Comparison of ENCODE assay signal across 22 mouse cellular contexts in the genomic region with DNA sequence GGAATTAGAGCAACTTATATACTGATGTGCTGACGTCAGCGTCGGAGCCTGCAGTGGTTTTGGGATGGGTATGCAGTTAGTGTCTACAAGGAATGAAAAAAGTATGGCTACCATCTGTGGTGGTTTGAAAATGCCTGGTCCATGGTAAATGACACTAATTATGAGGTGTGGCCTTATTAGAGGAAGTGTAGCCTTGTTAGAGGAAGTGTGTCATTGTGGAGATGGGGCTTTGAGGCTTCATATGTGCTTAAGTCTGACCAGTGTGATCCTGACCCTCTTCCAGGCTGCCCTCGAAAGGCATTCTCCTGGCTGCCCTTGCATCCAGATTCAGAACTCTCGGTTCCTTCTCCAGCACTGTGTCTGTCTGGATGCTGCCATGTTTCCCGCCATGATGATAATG. TPM values are rescaled to one million over a fixed set of nuclear protein-coding genes. Genes with fewer than 3 reads are reported as not detected.
A peak's percentile ranks its signal among the peaks of the same experiment; 100 is the strongest.
DNase-seq lines count a peak whose midpoint lies in the region; ATAC-seq lines count a peak whose summit lies in the region.
"Had no signal": no experiment of that assay in that cellular context is flagged by ENCODE, and none has a peak within 500 bp of the region (broad histone marks: within the 10 kb centered on the region; RNA-seq: fewer than 3 reads in every experiment).

No protein-coding gene starts in this region.

- no peaks in the 10 kb centered on the region for H3K27me3 ChIP-seq in limb, embryonic 10.5 days (ENCODE audit: low read depth, poor library complexity, severe bottlenecking)
- H3K27me3 ChIP-seq: embryonic facial prominence, embryonic 12.5 days; forebrain, embryonic 13.5 days; forebrain, embryonic 15.5 days had no signal

- 94% methylated on average over 6 of the region's 6 CpGs for WGBS in limb, embryonic 10.5 days

- no peaks in the 10 kb centered on the region for H3K9me3 ChIP-seq in limb, embryonic 10.5 days (replicated peaks)
- H3K9me3 ChIP-seq: embryonic facial prominence, embryonic 10.5 days; embryonic facial prominence, embryonic 12.5 days; forebrain, embryonic 13.5 days; forebrain, embryonic 15.5 days had no signal

- no peaks in the 10 kb centered on the region for H3K36me3 ChIP-seq in limb, embryonic 10.5 days
- H3K36me3 ChIP-seq: embryonic facial prominence, embryonic 10.5 days; embryonic facial prominence, embryonic 12.5 days; forebrain, embryonic 15.5 days had no signal

- no peak overlapping the region for H3K27ac ChIP-seq in limb, embryonic 10.5 days
- H3K27ac ChIP-seq: embryonic facial prominence, embryonic 10.5 days; embryonic facial prominence, embryonic 12.5 days; forebrain, embryonic 13.5 days; forebrain, embryonic 15.5 days had no signal

- H3K4me1 ChIP-seq in limb, embryonic 10.5 days: peaks cover 17% of the 10 kb centered on the region

- ATAC-seq in granulocyte monocyte progenitor cell, adult 5-6 weeks (replicated peaks; ENCODE audit: poor library complexity, severe bottlenecking): peak; percentile 45
- ATAC-seq in monocyte, adult 5-6 weeks (replicated peaks; ENCODE audit: insufficient number of reproducible peaks, low FRiP score, low TSS enrichment, poor library complexity, severe bottlenecking): peak; percentile 75
- ATAC-seq: activated CD4-positive, CD25-positive, alpha-beta regulatory T cell, adult 4 months; forebrain, embryonic 13.5 days; forebrain, embryonic 15.5 days; forebrain, postnatal 0 days; Patski had no signal

- H3K4me3 ChIP-seq in limb, embryonic 10.5 days: no peak overlapping the region
- H3K4me3 ChIP-seq: embryonic facial prominence, embryonic 10.5 days; embryonic facial prominence, embryonic 12.5 days; forebrain, embryonic 13.5 days; forebrain, embryonic 15.5 days had no signal

- DNase-seq in 416B (ENCODE audit: low read depth): peak; percentile 53
- DNase-seq in A20 (ENCODE audit: low read depth, low spot score): peak; percentile 24
- DNase-seq in limb, embryonic 10.5 days (ENCODE audit: low spot score): no peak
- no peak for DNase-seq in adrenal gland, adult 8-10 months
- DNase-seq in layer of hippocampus, adult 11-12 months (ENCODE audit: low spot score): no peak
- DNase-seq in cerebellum, adult 9-11 months: no peak
- DNase-seq: adrenal gland, postnatal 10 days; adrenal gland, postnatal 25 days; cerebellum, adult 11 months; cerebellum, adult 18-20 months; cerebellum, adult 8-10 months; cerebellum, postnatal 10 days; cerebellum, postnatal 25 days; forebrain, postnatal 0 days had no signal

RNA-seq across cellular contexts. Expression of gene Galnt6, which starts 14.1 kb away (rescaled TPM):
- 25.4 and 27.4 TPM in 2 replicates for total RNA-seq in granulocyte monocyte progenitor cell, adult 5-6 weeks (2014; fragmentation: Nextera tagmentation)
- total RNA-seq in granulocyte monocyte progenitor cell, adult 5-6 weeks (2017): 32.5 and 44.6 TPM in 2 replicates
- 43.8 to 60.6 TPM (median 51.3 TPM) in 3 replicates for total RNA-seq in monocyte, adult 5-6 weeks (2017)
- polyA plus RNA-seq in limb, embryonic 10.5 days (2016; fragmentation: Nextera tagmentation; extraction: Ambion mirVana): 0.11 and 0.26 TPM in 2 replicates
- 1 to 10 TPM; 5.1 to 7.2 (median 5.8) TPM for total RNA-seq in adrenal gland, adult 8-10 months (2022)

RNA-seq across cellular contexts. Expression of gene Slc4a8, which starts 18.3 kb away (rescaled TPM):
- total RNA-seq in granulocyte monocyte progenitor cell, adult 5-6 weeks (2014; fragmentation: Nextera tagmentation): 11.3 and 23.0 TPM in 2 replicates
- total RNA-seq in granulocyte monocyte progenitor cell, adult 5-6 weeks (2017): 26.9 and 34.5 TPM in 2 replicates
- 0.11 to 3.9 TPM (median 2.0 TPM) in 3 replicates for total RNA-seq in monocyte, adult 5-6 weeks (2017)
- polyA plus RNA-seq in limb, embryonic 10.5 days (2016; fragmentation: Nextera tagmentation; extraction: Ambion mirVana): 7.1 and 9.7 TPM in 2 replicates
- 10 to 100 TPM in 3 of 4 experiments, 1 to 10 TPM in 1; 6.2 to 20.5 (median 11.4) TPM for total RNA-seq in adrenal gland, adult 8-10 months (2022)

RNA-seq across cellular contexts. Expression of gene Cela1, which starts 55.5 kb away (rescaled TPM):
- total RNA-seq in granulocyte monocyte progenitor cell, adult 5-6 weeks (2014; fragmentation: Nextera tagmentation): 4.7 and 7.9 TPM in 2 replicates
- total RNA-seq in granulocyte monocyte progenitor cell, adult 5-6 weeks (2017): 2.3 and 2.5 TPM in 2 replicates
- 0.64 to 4.9 TPM (median 2.6 TPM) in 3 replicates for total RNA-seq in monocyte, adult 5-6 weeks (2017)
- 0.74 and 1.7 TPM in 2 replicates for polyA plus RNA-seq in limb, embryonic 10.5 days (2016; fragmentation: Nextera tagmentation; extraction: Ambion mirVana)
- 100 to 1,000 TPM; 107 to 119 (median 115) TPM for total RNA-seq in adrenal gland, adult 8-10 months (2022)

Comparison
In these comparisons a context has a peak if more than half of its experiments do, and no peak if none do; other contexts are left out.
1. DNase-seq: peak in 416B (single experiment) and A20 (single experiment); none in limb, embryonic 10.5 days (single experiment), adrenal gland, adult 8-10 months (single experiment), layer of hippocampus, adult 11-12 months (single experiment) and cerebellum, adult 9-11 months (single experiment).
2. RNA of gene Cela1, which starts 55.5 kb away (total RNA-seq): 107 to 119 TPM in adrenal gland, adult 8-10 months; 2.3 to 7.9 TPM in granulocyte monocyte progenitor cell, adult 5-6 weeks and 0.64 to 4.9 TPM in monocyte, adult 5-6 weeks; every median in the first group is over 10 times any median in the second.